9 mouse cellular contexts compared by ENCODE assay signal in genomic region chr12:30578019-30578418, GRCm38 (mm10). TPM values are rescaled to one million over a fixed set of nuclear protein-coding genes. Genes with fewer than 3 reads are reported as not detected.
A peak's percentile ranks its signal among the peaks of the same experiment; 100 is the strongest.
DNase-seq lines count a peak whose midpoint lies in the region; ATAC-seq and TF ChIP-seq lines count a peak whose summit lies in the region.
"Had no signal": no experiment of that assay in that cellular context is flagged by ENCODE, and none has a peak within 500 bp of the region (broad histone marks: within the 10 kb centered on the region; RNA-seq: fewer than 3 reads in every experiment).

No protein-coding gene starts in this region.

- TF ChIP-seq CTCF in Patski (IDR thresholded peaks at IDR 0.05): peak; percentile 80
- peak; percentile 93 for TF ChIP-seq CTCF in cortical plate, adult 2 months (IDR thresholded peaks at IDR 0.05; ENCODE audit: extremely low read depth, insufficient read depth, low read length)
- peak; percentile 92 for TF ChIP-seq CTCF in heart, postnatal 0 days (IDR thresholded peaks at IDR 0.05; ENCODE audit: low read depth)

- no peak overlapping the region for H3K27ac ChIP-seq in kidney, embryonic 16.5 days (ENCODE audit: low read length)
- H3K27ac ChIP-seq in cortical plate, adult 2 months (ENCODE audit: insufficient read depth, low read length): no peak overlapping the region
- H3K27ac ChIP-seq in heart, postnatal 0 days (ENCODE audit: low read depth): no peak overlapping the region

- no peak overlapping the region for H3K4me2 ChIP-seq in kidney, embryonic 16.5 days (replicated peaks; ENCODE audit: low read depth, low read length)
- H3K4me2 ChIP-seq in heart, postnatal 0 days (ENCODE audit: low read depth, low read length): no peak overlapping the region

- no peaks in the 10 kb centered on the region for H3K9me3 ChIP-seq in kidney, embryonic 16.5 days (ENCODE audit: low read length)
- no peaks in the 10 kb centered on the region for H3K9me3 ChIP-seq in heart, postnatal 0 days (replicated peaks; ENCODE audit: control insufficient read depth, low read length)
- H3K9me3 ChIP-seq: megakaryocyte, embryonic 14.5 days had no signal

- TF ChIP-seq EP300 in heart, postnatal 0 days (IDR thresholded peaks at IDR 0.05; ENCODE audit: low read depth): no peak

- WGBS in kidney, embryonic 16.5 days: 14% methylated on average over 5 of the region's 5 CpGs
- 8% methylated on average over 5 of the region's 5 CpGs for WGBS in heart, postnatal 0 days

- H3K36me3 ChIP-seq in kidney, embryonic 16.5 days (ENCODE audit: insufficient read depth, low read length): no peaks in the 10 kb centered on the region
- H3K36me3 ChIP-seq in heart, postnatal 0 days (replicated peaks; ENCODE audit: control insufficient read depth, insufficient read depth, low read length): no peaks in the 10 kb centered on the region

- ATAC-seq in kidney, embryonic 16.5 days (ENCODE audit: low FRiP score, low TSS enrichment): no peak
- peak; percentile 87 for ATAC-seq in Patski
- ATAC-seq in heart, postnatal 0 days (ENCODE audit: insufficient read depth, low read depth): peak; percentile 49; the same call in 1 of the 2 replicates
- peak; percentile 79 for ATAC-seq in megakaryocyte, adult 5-6 weeks (ENCODE audit: poor library complexity, severe bottlenecking)

- CTCF ChIA-PET in Patski (lab: Charles Lee): no interaction called here

- no peak overlapping the region for H3K4me3 ChIP-seq in kidney, embryonic 16.5 days (ENCODE audit: low read length)
- no peak overlapping the region for H3K4me3 ChIP-seq in cortical plate, adult 2 months (ENCODE audit: insufficient read depth, low read length)
- no peak overlapping the region for H3K4me3 ChIP-seq in heart, postnatal 0 days (ENCODE audit: low read depth, low read length)
- H3K4me3 ChIP-seq: megakaryocyte, embryonic 14.5 days had no signal

- no peak for TF ChIP-seq POLR2A in cortical plate, adult 2 months (IDR thresholded peaks at IDR 0.05; ENCODE audit: extremely low read depth, insufficient read depth, low read length)

- H3K9ac ChIP-seq in kidney, embryonic 16.5 days (replicated peaks; ENCODE audit: low read length): no peak overlapping the region
- no peak overlapping the region for H3K9ac ChIP-seq in heart, postnatal 0 days (replicated peaks; ENCODE audit: low read depth, low read length)

- in situ Hi-C loops in Patski (cut with MboI; ENCODE audit: low pct_unique_long_range_greater_than_20kb): loop anchor here (5.0 to 10.0 kb wide), 2 partner anchors 453 to 676 kb away; no protein-coding TSS in a partner anchor

- POLR2A ChIA-PET in Patski (lab: Charles Lee): no interaction called here

- H3K27me3 ChIP-seq in kidney, embryonic 16.5 days (ENCODE audit: insufficient read depth, low read length): no peaks in the 10 kb centered on the region; the same call in 1 of the 2 replicates
- peaks cover 26% of the 10 kb centered on the region for H3K27me3 ChIP-seq in Patski
- H3K27me3 ChIP-seq in heart, postnatal 0 days (ENCODE audit: control insufficient read depth, insufficient read depth, low read length): no peaks in the 10 kb centered on the region

- peak; percentile 41 for DNase-seq in kidney, adult 11 months
- DNase-seq in Patski (ENCODE audit: low read depth, low spot score): no peak
- peak; percentile 82 for DNase-seq in heart, postnatal 0 days (ENCODE audit: low spot score)
- DNase-seq in layer of hippocampus, adult 8-10 months (ENCODE audit: low spot score in 2 of 2): peak; percentile 35 to 71
- peak; percentile 58 for DNase-seq in skeletal muscle tissue, adult 2 months (ENCODE audit: low read depth, low spot score)

- H3K4me1 ChIP-seq in kidney, embryonic 16.5 days (ENCODE audit: insufficient read depth, low read length): no peaks in the 10 kb centered on the region
- H3K4me1 ChIP-seq in cortical plate, adult 2 months (ENCODE audit: control insufficient read depth, insufficient read depth, low read length): no peaks in the 10 kb centered on the region
- H3K4me1 ChIP-seq in heart, postnatal 0 days (ENCODE audit: control insufficient read depth, insufficient read depth): no peaks in the 10 kb centered on the region
- H3K4me1 ChIP-seq: megakaryocyte, embryonic 14.5 days had no signal

RNA-seq across cellular contexts. Expression of gene Tmem18, which starts 6.2 kb away (rescaled TPM):
- polyA plus RNA-seq in kidney, embryonic 16.5 days (2015; fragmentation: Nextera tagmentation; extraction: Ambion mirVana): 34.8 and 35.7 TPM in 2 replicates
- polyA plus RNA-seq in Patski (2021): 14.0 TPM
- 36.3 and 39.0 TPM in 2 replicates for polyA plus RNA-seq in cortical plate, adult 2 months (2012; rRNA removed)
- 10.7 and 12.0 TPM in 2 replicates for total RNA-seq in heart, postnatal 0 days (2014; rRNA removed; ENCODE audit: low replicate concordance)
- 10.3 and 10.8 TPM in 2 replicates for polyA plus RNA-seq in heart, postnatal 0 days (2015; fragmentation: Nextera tagmentation; extraction: Ambion mirVana)
- 10 to 100 TPM; 36.4 to 38.4 (median 37.2) TPM for total RNA-seq in layer of hippocampus, adult 8-10 months (2022)
- 12.2 and 12.8 TPM in 2 replicates for total RNA-seq in megakaryocyte, adult 5-6 weeks (2015)
- total RNA-seq in megakaryocyte, adult 5-6 weeks (2017): 10.4 and 11.8 TPM in 2 replicates
